Mouse (Mus musculus): Measurements from ENCODE around the gene Map10.

Map10 gene

GRCm38 (mm10) chr8:125669700-125670195 lies at the start of gene Map10:
Gene Map10, plus strand, starts transcription at chr8:125669818.
- DNase-seq = peak; percentile 38 to 66

- no peak for DNase-seq
These were observed 49.3 kb upstream of the Map10 start for GRCm38 (mm10) chr8:125620301-125620700.

- no peak for DNase-seq
These were observed 45.3 kb upstream of the Map10 start for GRCm38 (mm10) chr8:125624287-125624686.

- no peak for DNase-seq
These were observed 43.2 kb upstream of the Map10 start for GRCm38 (mm10) chr8:125626381-125626780.

GRCm38 (mm10) chr8:125628834-125629233 lies 40.8 kb upstream of the Map10 start:
- no peak for DNase-seq

- DNase-seq = no peak
These were observed 31.1 kb upstream of the Map10 start for GRCm38 (mm10) chr8:125638411-125639058.

GRCm38 (mm10) chr8:125639631-125640030 lies 30.0 kb upstream of the Map10 start:
- DNase-seq = no peak

- DNase-seq = no peak
These were observed 28.9 kb upstream of the Map10 start for GRCm38 (mm10) chr8:125640766-125641165.

- no peak for DNase-seq
These were observed 27.8 kb upstream of the Map10 start for GRCm38 (mm10) chr8:125641808-125642207.

GRCm38 (mm10) chr8:125645757-125646478 lies 23.7 kb upstream of the Map10 start:
- no peak for DNase-seq

- DNase-seq = no peak
These were observed 20.2 kb upstream of the Map10 start for GRCm38 (mm10) chr8:125649447-125649846.

- DNase-seq = no peak
These were observed 14.8 kb upstream of the Map10 start for GRCm38 (mm10) chr8:125654821-125655220.

GRCm38 (mm10) chr8:125658508-125658907 lies 11.1 kb upstream of the Map10 start:
- DNase-seq = no peak

GRCm38 (mm10) chr8:125658926-125659325 lies 10.7 kb upstream of the Map10 start:
- DNase-seq = no peak

- no peak for DNase-seq
These were observed 9.2 kb upstream of the Map10 start for GRCm38 (mm10) chr8:125660397-125660796.

- no peak for DNase-seq
These were observed 7.5 kb upstream of the Map10 start for GRCm38 (mm10) chr8:125661958-125662668.

- no peak for DNase-seq
These were observed 7.0 kb upstream of the Map10 start for GRCm38 (mm10) chr8:125662669-125663048.

GRCm38 (mm10) chr8:125665183-125665875 lies 4.3 kb upstream of the Map10 start:
- DNase-seq = no peak

GRCm38 (mm10) chr8:125665876-125666186 lies 3.8 kb upstream of the Map10 start:
- no peak for DNase-seq

GRCm38 (mm10) chr8:125666201-125666600 lies 3.4 kb upstream of the Map10 start:
- no peak for DNase-seq

- peak in 1 of 2 experiments; percentile 9 for DNase-seq
These were observed 2.4 kb upstream of the Map10 start for GRCm38 (mm10) chr8:125667248-125667647.

- DNase-seq = no peak
These were observed 389 bp upstream of the Map10 start for GRCm38 (mm10) chr8:125669159-125669699.

GRCm38 (mm10) chr8:125670420-125670819 lies 802 bp downstream of the Map10 start:
- no peak for DNase-seq

All from thymus, adult 18-20 months (tissue).